Mouse (Mus musculus): Measurements from ENCODE around the gene 1700001C02Rik. TPM values are rescaled to one million over a fixed set of nuclear protein-coding genes. Genes with fewer than 3 reads are reported as not detected.

Gene 1700001C02Rik
- polyA plus RNA-seq, 1 experiment from 2014 or later: not detected

GRCm38 (mm10) chr5:30527129-30527528 is 61.3 kb downstream of the 1700001C02Rik start:
- H3K27me3 ChIP-seq (ENCODE audit: control insufficient read depth, insufficient read depth, low read length): no peaks in the 10 kb centered on the region
- WGBS: 69% methylated on average over 5 of the region's 5 CpGs
- ATAC-seq (ENCODE audit: low FRiP score): no peak
- no peaks in the 10 kb centered on the region; the same call in 1 of the 2 replicates for H3K4me1 ChIP-seq (ENCODE audit: control insufficient read depth, insufficient read depth, low read length)
- H3K27ac ChIP-seq (ENCODE audit: low read depth, low read length): no peak overlapping the region
- H3K9me3 ChIP-seq (ENCODE audit: control insufficient read depth, low read length): no peaks in the 10 kb centered on the region
- no peak overlapping the region for H3K4me2 ChIP-seq
- no peak for DNase-seq (ENCODE audit: low spot score, missing footprints)
- no peaks in the 10 kb centered on the region for H3K36me3 ChIP-seq (ENCODE audit: control insufficient read depth, insufficient read depth, low read length)
- no peak overlapping the region for H3K4me3 ChIP-seq (ENCODE audit: low read depth, low read length)
- no peak overlapping the region for H3K9ac ChIP-seq (ENCODE audit: low read length)

- ATAC-seq (ENCODE audit: low FRiP score) (no peak), DNase-seq (ENCODE audit: low spot score, missing footprints) (no peak)
- WGBS: 38% methylated on average over 4 of the region's 4 CpGs
- no peak overlapping the region for H3K9ac ChIP-seq (ENCODE audit: low read length)
- no peak overlapping the region for H3K4me3 ChIP-seq (ENCODE audit: low read depth, low read length)
- H3K4me2 ChIP-seq: no peak overlapping the region
- no peaks in the 10 kb centered on the region for H3K36me3 ChIP-seq (ENCODE audit: control insufficient read depth, insufficient read depth, low read length)
- no peaks in the 10 kb centered on the region for H3K27me3 ChIP-seq (ENCODE audit: control insufficient read depth, insufficient read depth, low read length)
- no peaks in the 10 kb centered on the region for H3K4me1 ChIP-seq (ENCODE audit: control insufficient read depth, insufficient read depth, low read length)
- H3K9me3 ChIP-seq (ENCODE audit: control insufficient read depth, low read length): no peaks in the 10 kb centered on the region
- H3K27ac ChIP-seq (ENCODE audit: low read depth, low read length): no peak overlapping the region
Observed at GRCm38 (mm10) chr5:30528906-30529305, 63.1 kb downstream of the 1700001C02Rik start.

Other genes starting within 250 kb of the 1700001C02Rik start
- 21.8 and 22.0 TPM in 2 replicates for gene Selenoi, start 233.5 kb upstream of the 1700001C02Rik start, polyA plus RNA-seq (2014; fragmentation: Nextera tagmentation; extraction: Ambion mirVana)
- gene Drc1, start 184.7 kb upstream of the 1700001C02Rik start, polyA plus RNA-seq (2014; fragmentation: Nextera tagmentation; extraction: Ambion mirVana): 0.68 and 0.73 TPM in 2 replicates
- 0.25 and 0.59 TPM in 2 replicates for gene Otof, start 4.1 kb upstream of the 1700001C02Rik start, polyA plus RNA-seq (2014; fragmentation: Nextera tagmentation; extraction: Ambion mirVana)
- not detected in 2 replicates for gene Cib4, start 79.8 kb downstream of the 1700001C02Rik start, polyA plus RNA-seq (2014; fragmentation: Nextera tagmentation; extraction: Ambion mirVana)
- gene Kcnk3, start 122.1 kb downstream of the 1700001C02Rik start, polyA plus RNA-seq (2014; fragmentation: Nextera tagmentation; extraction: Ambion mirVana): 0.27 and 0.50 TPM in 2 replicates
- 22.6 and 28.4 TPM in 2 replicates for gene Slc35f6, start 181.9 kb downstream of the 1700001C02Rik start, polyA plus RNA-seq (2014; fragmentation: Nextera tagmentation; extraction: Ambion mirVana)
- 398 and 399 TPM in 2 replicates for gene Cenpa, start 200.7 kb downstream of the 1700001C02Rik start, polyA plus RNA-seq (2014; fragmentation: Nextera tagmentation; extraction: Ambion mirVana)
- 81.4 and 89.1 TPM in 2 replicates for gene Dpysl5, start 245.5 kb downstream of the 1700001C02Rik start, polyA plus RNA-seq (2014; fragmentation: Nextera tagmentation; extraction: Ambion mirVana)

Data from midbrain, embryonic 11.5 days (tissue).